Mouse (Mus musculus) stomach, embryonic 14.5 days (tissue): Measurements from ENCODE around the gene Ddc. TPM values are rescaled to one million over a fixed set of nuclear protein-coding genes. Genes with fewer than 3 reads are reported as not detected.
A peak's percentile ranks its signal among the peaks of the same experiment; 100 is the strongest.

Experiments used
- ATAC-seq: fragments of 200-750 bp; cut with Nextera tagmentation; 2 replicates; pipeline ENCODE4 v1.8.0; 2017; ENCODE audit warnings: low read depth, moderate TSS enrichment; ENCODE audit not compliant: insufficient number of reproducible peaks, insufficient read depth, low FRiP score
- H3K27ac ChIP-seq: fragments of 300-500 bp; sonication (generic); 2 replicates; pipeline ENCODE4 v1.5.1; 2014; ENCODE audit warnings: mild to moderate bottlenecking, low read length, moderate library complexity, mixed read lengths
- H3K27me3 ChIP-seq: fragments of 300-500 bp; sonication (generic); 2 replicates; pipeline ENCODE4 v1.6.1; 2014; ENCODE audit warnings: low read length, control low read depth, mixed read lengths; ENCODE audit not compliant: control insufficient read depth, insufficient read depth
- H3K36me3 ChIP-seq: fragments of 300-500 bp; sonication (generic); 2 replicates; pipeline ENCODE4 v1.6.1; 2014; ENCODE audit warnings: mild to moderate bottlenecking, control low read depth, low read length, moderate library complexity, mixed read lengths; ENCODE audit not compliant: control insufficient read depth, insufficient read depth
- H3K4me1 ChIP-seq: fragments of 300-500 bp; sonication (generic); 2 replicates; pipeline ENCODE4 v1.6.1; 2014; ENCODE audit warnings: low read length, control low read depth, mixed read lengths; ENCODE audit not compliant: control insufficient read depth, insufficient read depth
- H3K4me2 ChIP-seq: fragments of 300-500 bp; sonication (generic); replicated peaks from 2 replicates; pipeline ENCODE4 v1.6.1; 2014; ENCODE audit warnings: low read depth, low read length, control low read depth
- H3K4me3 ChIP-seq: fragments of 300-500 bp; sonication (generic); 2 replicates; pipeline ENCODE4 v1.5.1; 2014; ENCODE audit warnings: low read depth, low read length, control low read depth
- H3K9ac ChIP-seq: fragments of 300-500 bp; sonication (generic); replicated peaks from 2 replicates; pipeline ENCODE4 v1.6.1; 2014; ENCODE audit warnings: low read depth, mild to moderate bottlenecking, control low read depth, low read length, moderate library complexity, mixed read lengths
- H3K9me3 ChIP-seq: fragments of 300-500 bp; sonication (generic); 2 replicates; pipeline ENCODE4 v1.6.1; 2016; ENCODE audit warnings: low read depth, low read length, control low read depth; ENCODE audit not compliant: control insufficient read depth
- WGBS: fragments of 180-500 bp; shearing (Covaris S2); extraction: QIAGEN DNeasy Blood & Tissue Kit; methylation state at CpG from one replicate; pipeline ENCODE4 v1.1.7; 2014; 5-methylcytosine and 5-hydroxymethylcytosine counted together
- polyA plus RNA-seq: library from polyadenylated mRNA; unstranded; fragments of >200 nt; fragmentation: Nextera tagmentation; extraction: Ambion mirVana; gene quantifications from 2 replicates; pipeline ENCODE4 v1.2.1, GENCODE M21; 2014

Ddc gene
- polyA plus RNA-seq, 1 experiment from 2014 or later, result 36.7 TPM

GRCm38 (mm10) chr11:11939611-11940010 is 41.7 kb upstream of the Ddc start:
- Histone ChIP-seq H3K9me3 (no peaks in the 10 kb centered on the region), H3K36me3 (peaks cover 72% of the 10 kb centered on the region), H3K9ac (no peak overlapping the region), H3K27me3 (no peaks in the 10 kb centered on the region), H3K4me2 (no peak overlapping the region), H3K4me3 (no peak overlapping the region), H3K4me1 (0 out of 2 replicates have a peak, but pooled peaks cover 5% of the 10 kb centered on the region), H3K27ac (no peak overlapping the region)
- 67% methylated on average over 3 of the region's 3 CpGs for WGBS
- no peak for ATAC-seq

DNA sequence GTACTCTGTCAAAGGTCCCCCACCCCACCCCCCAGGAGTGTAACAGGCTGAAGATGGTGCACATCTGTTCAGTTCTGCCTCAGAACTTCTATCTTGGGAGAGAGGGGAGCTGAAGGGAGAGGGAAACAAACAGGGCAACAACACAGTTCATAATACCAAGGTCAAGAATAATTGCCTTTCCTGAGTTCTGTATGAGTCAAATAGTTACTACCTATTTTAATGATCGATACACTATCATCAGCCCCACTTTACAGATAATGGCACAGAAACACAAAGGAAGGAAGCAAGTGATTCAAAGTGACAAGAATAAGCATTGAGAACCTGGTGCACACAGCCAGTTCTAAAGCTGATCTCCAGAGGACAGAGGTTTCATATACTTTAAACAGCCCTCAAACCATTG is 40.6 kb upstream of the Ddc start:
- no peaks in the 10 kb centered on the region for H3K27me3 ChIP-seq
- peaks cover 72% of the 10 kb centered on the region for H3K36me3 ChIP-seq
- no peak overlapping the region for H3K27ac ChIP-seq
- no peak overlapping the region for H3K9ac ChIP-seq
- ATAC-seq, result no peak
- no peak overlapping the region for H3K4me2 ChIP-seq
- 0 out of 2 replicates have a peak, but pooled peaks cover 5% of the 10 kb centered on the region for H3K4me1 ChIP-seq
- H3K4me3 ChIP-seq, result no peak overlapping the region
- H3K9me3 ChIP-seq, result no peaks in the 10 kb centered on the region
- 82% methylated on average over 1 of the region's 1 CpGs for WGBS

DNA sequence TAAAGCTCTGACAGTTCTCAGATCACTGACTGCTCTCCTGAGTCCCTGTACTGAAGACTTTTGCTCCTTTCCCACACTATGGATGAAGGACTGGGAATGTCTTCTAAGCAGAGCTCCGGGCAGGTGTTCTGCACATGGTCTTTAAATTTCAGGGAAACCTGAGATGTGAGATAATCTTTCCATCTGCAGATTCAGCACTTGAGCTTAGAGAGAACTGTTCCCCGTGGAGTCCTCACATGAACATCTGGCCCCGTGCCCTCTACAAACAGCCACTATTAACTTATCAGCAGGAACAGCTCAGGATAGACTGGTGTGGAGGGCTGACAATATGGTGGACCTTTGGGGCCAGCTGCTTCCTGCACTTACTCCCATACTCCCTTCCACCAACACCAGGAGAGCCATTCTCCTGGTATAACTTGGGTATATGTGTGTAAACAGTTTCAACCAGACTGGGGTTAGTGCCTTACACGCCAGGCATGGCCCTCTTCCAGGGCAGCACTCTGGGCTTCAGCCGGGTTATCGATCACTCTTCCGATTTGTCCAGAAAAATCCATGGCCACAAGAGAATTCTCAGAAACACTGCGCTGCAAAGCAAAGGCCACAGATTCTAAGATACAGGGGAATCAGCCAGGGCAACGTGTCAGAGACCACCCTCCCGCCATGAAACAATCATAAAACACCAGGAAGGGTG is 39.5 kb upstream of the Ddc start:
- ATAC-seq, result no peak
- whole genome bisulfite sequencing, result 82% methylated on average over 10 of the region's 10 CpGs
- Histone ChIP-seq H3K27ac (no peak overlapping the region), H3K4me2 (no peak overlapping the region), H3K9ac (no peak overlapping the region), H3K27me3 (no peaks in the 10 kb centered on the region), H3K4me1 (0 out of 2 replicates have a peak, but pooled peaks cover 1% of the 10 kb centered on the region), H3K4me3 (no peak overlapping the region), H3K9me3 (no peaks in the 10 kb centered on the region), H3K36me3 (peaks cover 65% of the 10 kb centered on the region)

GRCm38 (mm10) chr11:11934808-11935207 is 36.9 kb upstream of the Ddc start:
- H3K4me3 ChIP-seq, result no peak overlapping the region
- H3K9me3 ChIP-seq, result no peaks in the 10 kb centered on the region
- H3K36me3 ChIP-seq, result peaks cover 67% of the 10 kb centered on the region
- no peak overlapping the region for H3K27ac ChIP-seq
- WGBS, result 77% methylated on average over 8 of the region's 8 CpGs
- no peak overlapping the region for H3K4me2 ChIP-seq
- H3K27me3 ChIP-seq, result no peaks in the 10 kb centered on the region
- H3K4me1 ChIP-seq, result no peaks in the 10 kb centered on the region
- no peak overlapping the region for H3K9ac ChIP-seq
- ATAC-seq, result no peak

DNA sequence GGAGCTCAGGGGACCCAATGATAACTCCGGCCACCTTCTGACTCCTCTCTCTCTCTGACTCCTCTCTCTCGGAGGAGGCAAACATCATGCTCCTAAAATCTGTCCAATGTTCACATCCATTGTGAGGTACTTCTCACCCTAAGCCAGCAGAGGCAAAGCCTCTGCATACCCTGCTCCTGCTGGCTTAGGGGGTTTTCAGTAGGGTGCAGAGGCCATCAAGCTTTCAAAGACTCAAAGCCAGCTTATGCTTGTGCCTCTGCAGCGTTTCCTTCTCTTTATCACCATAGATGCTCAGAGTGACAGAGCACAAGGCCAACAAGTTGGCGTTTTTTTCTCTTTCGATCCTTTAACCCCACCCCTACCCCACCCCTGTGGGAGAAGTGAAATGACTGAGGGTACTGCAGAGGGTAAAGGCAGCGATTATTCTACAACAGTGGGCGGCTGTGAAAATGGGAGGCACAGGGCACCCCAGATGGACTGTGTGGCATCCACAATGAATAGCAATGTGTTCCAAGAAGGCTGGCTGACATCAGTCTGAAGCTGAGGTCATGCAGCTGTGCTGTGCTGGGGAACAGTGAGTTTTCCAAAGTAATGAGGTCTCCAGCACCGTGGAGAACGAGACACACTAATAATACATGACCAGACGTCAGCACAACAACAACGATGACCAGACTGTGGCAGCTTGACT is 34.3 kb upstream of the Ddc start:
- 59% methylated on average over 11 of the region's 11 CpGs for WGBS
- H3K4me3 ChIP-seq, result no peak overlapping the region
- peak; percentile 46; the same call in 1 of the 2 replicates for ATAC-seq
- no peak overlapping the region for H3K27ac ChIP-seq
- no peak overlapping the region for H3K9ac ChIP-seq
- H3K9me3 ChIP-seq, result no peaks in the 10 kb centered on the region
- peaks cover 46% of the 10 kb centered on the region for H3K36me3 ChIP-seq
- no peak overlapping the region for H3K4me2 ChIP-seq
- no peaks in the 10 kb centered on the region for H3K27me3 ChIP-seq
- H3K4me1 ChIP-seq, result no peaks in the 10 kb centered on the region

GRCm38 (mm10) chr11:11931688-11932087 is 33.7 kb upstream of the Ddc start:
- no peak overlapping the region; the same call in 1 of the 2 replicates for H3K27ac ChIP-seq
- H3K4me1 ChIP-seq, result no peaks in the 10 kb centered on the region
- H3K27me3 ChIP-seq, result no peaks in the 10 kb centered on the region
- H3K4me2 ChIP-seq, result no peak overlapping the region
- peaks cover 41% of the 10 kb centered on the region for H3K36me3 ChIP-seq
- 73% methylated on average over 5 of the region's 5 CpGs for WGBS
- no peak for ATAC-seq
- no peak overlapping the region for H3K9ac ChIP-seq
- H3K9me3 ChIP-seq, result no peaks in the 10 kb centered on the region
- no peak overlapping the region for H3K4me3 ChIP-seq

GRCm38 (mm10) chr11:11930527-11930926 is 32.6 kb upstream of the Ddc start:
- Histone ChIP-seq H3K9me3 (no peaks in the 10 kb centered on the region), H3K36me3 (peaks cover 30% of the 10 kb centered on the region)
- no peak for ATAC-seq

GRCm38 (mm10) chr11:11929059-11929458 is 31.1 kb upstream of the Ddc start:
- Histone ChIP-seq H3K36me3 (peaks cover 19% of the 10 kb centered on the region), H3K9me3 (no peaks in the 10 kb centered on the region), H3K4me2 (no peak overlapping the region), H3K27ac (no peak overlapping the region), H3K9ac (no peak overlapping the region), H3K4me1 (no peaks in the 10 kb centered on the region), H3K4me3 (no peak overlapping the region), H3K27me3 (no peaks in the 10 kb centered on the region)
- WGBS, result 91% methylated on average over 3 of the region's 3 CpGs
- ATAC-seq, result no peak

More at GRCm38 (mm10) chr11:11930527-11930926, 32.6 kb upstream of the Ddc start:
- Histone ChIP-seq H3K9ac (no peak overlapping the region), H3K4me1 (no peaks in the 10 kb centered on the region), H3K4me2 (no peak overlapping the region), H3K27me3 (no peaks in the 10 kb centered on the region), H3K4me3 (no peak overlapping the region), H3K27ac (no peak overlapping the region)
- 81% methylated on average over 11 of the region's 11 CpGs for WGBS
